ENCODE assay signal across 22 mouse cellular contexts in genomic region chr3:150784576-150784975, GRCm38 (mm10).
DNase-seq lines count a peak whose midpoint lies in the region; ATAC-seq and TF ChIP-seq lines count a peak whose summit lies in the region.
"Had no signal": no experiment of that assay in that cellular context is flagged by ENCODE, and none has a peak within 500 bp of the region (broad histone marks: within the 10 kb centered on the region; RNA-seq: fewer than 3 reads in every experiment).

No protein-coding gene starts in this region.

- ATAC-seq in limb, embryonic 14.5 days (ENCODE audit: low FRiP score, low read depth), result no peak
- ATAC-seq: CD4-positive, CD25-positive, alpha-beta regulatory T cell, adult 4 months; forebrain, embryonic 13.5 days; forebrain, embryonic 15.5 days; forebrain, postnatal 0 days had no signal

- TF ChIP-seq POLR2A in limb, embryonic 14.5 days (IDR thresholded peaks at IDR 0.05; ENCODE audit: borderline replicate concordance, extremely low read depth, insufficient read depth, insufficient read length), result no peak

- no peak overlapping the region for H3K4me3 ChIP-seq in limb, embryonic 14.5 days (replicated peaks; ENCODE audit: low read length)
- no peak overlapping the region for H3K4me3 ChIP-seq in limb, embryonic 10.5 days
- H3K4me3 ChIP-seq: embryonic facial prominence, embryonic 13.5 days; forebrain, embryonic 13.5 days; forebrain, embryonic 15.5 days had no signal

- DNase-seq in limb, embryonic 14.5 days (ENCODE audit: low spot score), result peak; percentile 45
- DNase-seq in limb, embryonic 10.5 days (ENCODE audit: low spot score), result no peak
- DNase-seq in 3T3-L1 (ENCODE audit: low read depth, low spot score), result peak; percentile 7
- DNase-seq in NIH3T3 (ENCODE audit: low read depth), result peak; percentile 65
- no peak for DNase-seq in retina, postnatal 1 day
- DNase-seq: adrenal gland, adult 2 months; adrenal gland, postnatal 10 days; adrenal gland, postnatal 25 days; B cell, adult 2 months; cerebellum, adult 11 months; cerebellum, adult 18-20 months; cerebellum, adult 8-10 months; cerebellum, adult 9-11 months; cerebellum, postnatal 14 days; cerebellum, postnatal 36 days; forebrain, postnatal 0 days had no signal

- H3K9me3 ChIP-seq in limb, embryonic 14.5 days (ENCODE audit: control insufficient read depth, low read length), result no peaks in the 10 kb centered on the region
- no peaks in the 10 kb centered on the region for H3K9me3 ChIP-seq in limb, embryonic 10.5 days (replicated peaks)
- H3K9me3 ChIP-seq: embryonic facial prominence, embryonic 13.5 days; forebrain, embryonic 13.5 days; forebrain, embryonic 15.5 days; G1E had no signal

- no peak overlapping the region for H3K4me2 ChIP-seq in limb, embryonic 14.5 days (replicated peaks; ENCODE audit: low read depth, low read length, severe bottlenecking)
- H3K4me2 ChIP-seq: embryonic facial prominence, embryonic 13.5 days; forebrain, embryonic 13.5 days; forebrain, embryonic 15.5 days had no signal

- 57% methylated on average over 3 of the region's 3 CpGs for WGBS in limb, embryonic 14.5 days
- WGBS in limb, embryonic 10.5 days, result 88% methylated on average over 3 of the region's 3 CpGs

- no peaks in the 10 kb centered on the region for H3K27me3 ChIP-seq in limb, embryonic 14.5 days (ENCODE audit: control insufficient read depth, insufficient read depth, low read length)
- no peaks in the 10 kb centered on the region for H3K27me3 ChIP-seq in limb, embryonic 10.5 days (ENCODE audit: low read depth, poor library complexity, severe bottlenecking)
- H3K27me3 ChIP-seq: CH12.LX; embryonic facial prominence, embryonic 13.5 days; forebrain, embryonic 13.5 days; forebrain, embryonic 15.5 days had no signal

- H3K9ac ChIP-seq in limb, embryonic 14.5 days (ENCODE audit: low read depth, low read length, severe bottlenecking), result no peak overlapping the region
- H3K9ac ChIP-seq: embryonic facial prominence, embryonic 13.5 days; forebrain, embryonic 13.5 days; forebrain, embryonic 15.5 days; forebrain, postnatal 0 days had no signal

- H3K27ac ChIP-seq in limb, embryonic 14.5 days (replicated peaks; ENCODE audit: low read depth, low read length), result no peak overlapping the region
- H3K27ac ChIP-seq in limb, embryonic 10.5 days, result no peak overlapping the region
- H3K27ac ChIP-seq: embryonic facial prominence, embryonic 13.5 days; forebrain, embryonic 13.5 days; forebrain, embryonic 15.5 days had no signal

- no peaks in the 10 kb centered on the region for H3K36me3 ChIP-seq in limb, embryonic 14.5 days (ENCODE audit: control insufficient read depth, insufficient read depth, low read length)
- no peaks in the 10 kb centered on the region for H3K36me3 ChIP-seq in limb, embryonic 10.5 days
- H3K36me3 ChIP-seq: embryonic facial prominence, embryonic 13.5 days; forebrain, embryonic 15.5 days; G1E had no signal

- H3K4me1 ChIP-seq in limb, embryonic 14.5 days (ENCODE audit: control insufficient read depth, insufficient read depth, low read length), result no peaks in the 10 kb centered on the region
- no peaks in the 10 kb centered on the region for H3K4me1 ChIP-seq in limb, embryonic 10.5 days
- H3K4me1 ChIP-seq: embryonic facial prominence, embryonic 13.5 days; forebrain, embryonic 13.5 days; forebrain, embryonic 15.5 days had no signal

Comparison
In these comparisons a context has a peak if more than half of its experiments do, and no peak if none do; other contexts are left out.
1. DNase-seq: peak in limb, embryonic 14.5 days (single experiment), 3T3-L1 (single experiment) and NIH3T3 (single experiment); none in limb, embryonic 10.5 days (single experiment) and retina, postnatal 1 day (single experiment).